Mouse (Mus musculus): ENCODE results near the gene Cul7.

The Cul7 gene

DNA sequence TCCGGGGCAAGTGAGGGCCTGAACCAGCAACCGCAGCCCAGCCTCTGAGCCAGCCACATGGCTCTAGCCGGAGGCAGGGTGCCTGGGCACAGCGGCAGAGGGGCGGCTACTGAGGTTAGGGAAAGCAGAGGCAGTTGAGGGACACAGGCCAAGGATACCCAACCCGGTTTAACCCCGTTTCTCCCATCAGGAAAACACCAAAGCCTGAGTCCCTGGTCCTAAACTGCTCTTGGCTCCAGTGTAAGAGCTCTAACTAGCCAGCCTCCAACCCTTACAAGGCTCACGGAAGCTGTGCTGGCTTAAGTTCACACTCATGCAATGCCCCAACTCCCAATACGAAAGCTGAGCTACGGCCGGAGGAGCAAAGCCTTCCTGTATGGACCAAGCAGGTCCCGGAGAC is 25.5 kb upstream of the Cul7 start:
- in situ Hi-C loops (cut with MboI; ENCODE audit: low pct_unique_long_range_greater_than_20kb in 1 of 2, low sequenced_read_pairs in 2 of 2, unreplicated experiment in 1 of 2): no loop called here

- in situ Hi-C loops (cut with MboI; ENCODE audit: low pct_unique_long_range_greater_than_20kb in 1 of 2, low sequenced_read_pairs in 2 of 2, unreplicated experiment in 1 of 2): no loop called here
These were observed 22.7 kb upstream of the Cul7 start for GRCm38 (mm10) chr17:46627409-46627808.

GRCm38 (mm10) chr17:46628471-46628790 is 21.7 kb upstream of the Cul7 start:
- in situ Hi-C loops (cut with MboI; ENCODE audit: low pct_unique_long_range_greater_than_20kb in 1 of 2, low sequenced_read_pairs in 2 of 2, unreplicated experiment in 1 of 2): no loop called here

GRCm38 (mm10) chr17:46628791-46629684 is 21.1 kb upstream of the Cul7 start, which contains the start of gene Ptk7:
TSS of gene Ptk7 (minus strand) at chr17:46629504.
- in situ Hi-C loops (cut with MboI; ENCODE audit: low pct_unique_long_range_greater_than_20kb in 1 of 2, low sequenced_read_pairs in 2 of 2, unreplicated experiment in 1 of 2): no loop called here

- in situ Hi-C loops (cut with MboI; ENCODE audit: low pct_unique_long_range_greater_than_20kb in 1 of 2, low sequenced_read_pairs in 2 of 2, unreplicated experiment in 1 of 2): no loop called here
These were observed 20.3 kb upstream of the Cul7 start for GRCm38 (mm10) chr17:46629685-46630441.

DNA sequence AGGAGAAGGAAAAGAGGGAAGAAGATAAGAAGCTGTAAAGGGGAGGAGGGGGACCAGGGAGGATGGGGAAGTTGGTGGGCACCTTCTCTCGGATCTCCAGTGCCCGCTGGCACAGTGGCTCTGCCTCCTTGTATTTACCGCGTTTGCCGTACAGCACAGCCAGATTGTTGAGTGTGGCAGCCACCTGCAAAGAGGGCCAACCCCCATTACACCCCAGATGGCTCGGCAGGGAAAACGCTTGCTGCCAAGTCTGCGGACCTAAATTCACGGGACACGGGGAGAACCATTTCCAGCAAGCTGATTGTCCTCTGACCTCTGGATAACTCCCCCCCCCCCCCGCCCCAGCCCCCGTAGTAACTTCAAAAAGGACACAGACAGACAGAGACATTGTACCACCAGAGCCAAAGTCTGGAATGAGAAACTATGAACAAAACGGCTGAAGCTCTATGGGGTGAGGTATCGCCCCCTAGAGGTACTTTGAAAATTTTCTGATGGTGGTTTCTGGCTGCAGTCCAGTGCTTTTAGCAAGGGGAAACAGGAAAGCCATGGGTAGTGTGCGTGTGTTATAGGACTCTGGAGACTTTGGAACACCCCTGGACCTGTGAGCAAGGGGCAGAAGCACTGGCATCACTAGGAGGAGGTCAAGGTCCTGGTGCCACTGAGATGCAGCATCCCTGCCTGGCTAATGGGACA is 13.2 kb upstream of the Cul7 start:
- in situ Hi-C loops (cut with MboI; ENCODE audit: low pct_unique_long_range_greater_than_20kb in 1 of 2, low sequenced_read_pairs in 2 of 2, unreplicated experiment in 1 of 2): no loop called here

GRCm38 (mm10) chr17:46639929-46640328 is 10.2 kb upstream of the Cul7 start:
- in situ Hi-C loops (cut with MboI; ENCODE audit: low pct_unique_long_range_greater_than_20kb in 1 of 2, low sequenced_read_pairs in 2 of 2, unreplicated experiment in 1 of 2): no loop called here

DNA sequence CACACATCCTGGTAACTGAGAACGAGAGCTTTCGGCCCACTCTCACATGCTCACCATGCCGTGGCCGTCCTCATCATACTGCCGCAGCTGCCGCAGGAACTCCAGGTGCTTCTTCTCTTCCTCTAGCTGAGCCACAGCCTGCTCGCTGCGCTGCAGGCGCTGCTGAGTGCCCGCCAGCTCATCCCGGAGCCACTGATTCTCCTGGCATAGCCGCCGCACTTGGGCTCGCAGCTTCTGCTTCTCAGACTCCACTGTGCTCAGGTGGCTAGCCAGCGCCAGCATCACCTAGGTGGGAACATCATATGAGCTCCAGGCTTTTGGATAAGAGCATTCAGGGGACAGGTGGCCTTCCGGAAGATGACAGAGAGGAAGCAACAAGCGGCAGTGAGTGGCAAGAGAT is 8.1 kb upstream of the Cul7 start:
- in situ Hi-C loops (cut with MboI; ENCODE audit: low pct_unique_long_range_greater_than_20kb in 1 of 2, low sequenced_read_pairs in 2 of 2, unreplicated experiment in 1 of 2): no loop called here

DNA sequence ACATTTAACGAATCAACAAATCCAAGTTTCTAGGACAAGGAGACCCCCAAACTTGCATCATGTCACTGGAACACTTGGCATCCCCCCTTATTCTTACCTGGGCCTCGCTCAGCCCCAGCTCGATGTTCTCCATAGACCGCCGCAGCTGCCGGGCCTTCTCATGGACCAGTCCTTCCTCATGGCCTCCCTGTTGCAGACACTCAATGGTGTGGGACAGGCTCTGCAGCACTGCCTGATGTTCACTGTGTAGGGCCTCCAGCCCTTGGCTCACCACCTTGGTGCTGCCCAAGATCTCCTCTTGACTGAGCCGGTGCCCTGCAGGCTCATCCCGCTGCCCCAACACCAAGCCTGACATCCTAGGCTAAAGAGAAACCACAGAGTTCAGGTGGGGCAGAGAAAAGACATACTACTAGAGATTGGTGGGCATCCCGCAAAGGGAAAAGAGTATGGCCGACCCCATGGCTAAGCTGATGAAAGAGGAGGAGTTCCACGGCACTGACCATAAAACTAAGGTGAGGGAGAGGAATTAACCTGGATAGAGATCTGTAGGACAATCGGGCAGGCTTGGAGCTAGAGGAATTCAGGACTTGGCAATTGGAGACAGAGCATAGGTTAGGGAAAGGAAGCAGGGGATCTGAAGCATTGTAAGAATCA is 5.9 kb upstream of the Cul7 start:
- in situ Hi-C loops (cut with MboI; ENCODE audit: low pct_unique_long_range_greater_than_20kb in 1 of 2, low sequenced_read_pairs in 2 of 2, unreplicated experiment in 1 of 2): no loop called here

GRCm38 (mm10) chr17:46644916-46645475 is 5.1 kb upstream of the Cul7 start:
- in situ Hi-C loops (cut with MboI; ENCODE audit: low pct_unique_long_range_greater_than_20kb in 1 of 2, low sequenced_read_pairs in 2 of 2, unreplicated experiment in 1 of 2): no loop called here

DNA sequence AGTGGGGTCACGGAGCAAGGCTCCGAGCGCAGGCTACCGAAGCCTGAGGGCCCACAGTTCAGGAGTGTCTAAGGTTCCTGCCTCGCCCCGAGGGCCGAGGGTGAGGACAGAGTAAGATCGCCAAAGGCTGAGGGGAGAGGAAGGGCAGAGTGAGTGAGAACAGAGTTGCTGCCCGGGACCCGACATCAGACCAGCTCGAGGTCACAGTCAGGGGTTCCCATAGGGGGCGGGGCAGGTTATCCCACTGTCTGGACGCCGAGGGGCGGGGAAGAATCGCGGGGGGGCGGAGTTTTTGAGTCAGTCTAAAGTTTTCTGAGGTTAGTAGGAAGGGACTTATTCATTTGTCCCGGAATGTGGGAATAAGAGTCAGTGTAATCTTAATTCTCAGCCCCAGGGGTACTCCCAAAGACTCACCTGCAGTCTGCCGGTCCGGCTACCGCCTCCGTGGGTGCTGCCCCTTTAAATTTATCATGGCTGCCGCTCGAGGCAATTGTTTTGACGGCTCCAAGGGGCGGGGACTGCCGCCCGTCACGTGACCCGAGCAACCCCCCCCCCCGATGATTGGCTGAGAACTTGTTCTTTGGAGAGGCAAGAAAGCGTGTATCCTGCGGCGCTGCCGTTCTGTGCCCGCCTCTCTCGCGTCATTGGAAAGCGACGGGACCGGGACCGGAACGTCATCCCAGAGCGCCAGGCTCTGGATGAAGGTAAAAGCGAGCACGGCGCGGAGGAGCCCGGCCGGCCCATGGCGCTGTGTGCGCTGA is 4.4 kb upstream of the Cul7 start, which contains the start of the genes Klc4 and Mrpl2:
TSS of gene Klc4 (minus strand) at position 462 of the 761 bp plus-strand sequence.
TSS of gene Mrpl2 (plus strand) at position 669 of the 761 bp plus-strand sequence.
- in situ Hi-C loops (cut with MboI; ENCODE audit: low pct_unique_long_range_greater_than_20kb in 1 of 2, low sequenced_read_pairs in 2 of 2, unreplicated experiment in 1 of 2): no loop called here

DNA sequence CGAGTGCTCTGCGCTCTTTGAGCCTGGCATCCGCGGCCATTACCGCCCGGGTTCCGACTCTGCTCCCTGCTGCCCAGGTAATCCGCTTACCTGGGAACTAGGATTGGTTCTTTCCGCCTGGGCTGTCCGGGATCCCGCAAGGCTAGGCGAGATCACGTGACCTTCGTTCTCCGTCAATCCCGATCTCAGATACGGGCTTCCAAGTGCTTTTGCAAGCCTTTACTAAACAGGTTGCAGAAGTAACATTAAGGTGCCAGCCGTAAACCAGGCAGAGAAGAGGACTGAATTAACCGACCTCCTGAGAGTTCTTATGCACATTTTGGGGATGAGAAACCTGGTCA is 3.8 kb upstream of the Cul7 start:
- in situ Hi-C loops (cut with MboI; ENCODE audit: low pct_unique_long_range_greater_than_20kb in 1 of 2, low sequenced_read_pairs in 2 of 2, unreplicated experiment in 1 of 2): no loop called here

DNA sequence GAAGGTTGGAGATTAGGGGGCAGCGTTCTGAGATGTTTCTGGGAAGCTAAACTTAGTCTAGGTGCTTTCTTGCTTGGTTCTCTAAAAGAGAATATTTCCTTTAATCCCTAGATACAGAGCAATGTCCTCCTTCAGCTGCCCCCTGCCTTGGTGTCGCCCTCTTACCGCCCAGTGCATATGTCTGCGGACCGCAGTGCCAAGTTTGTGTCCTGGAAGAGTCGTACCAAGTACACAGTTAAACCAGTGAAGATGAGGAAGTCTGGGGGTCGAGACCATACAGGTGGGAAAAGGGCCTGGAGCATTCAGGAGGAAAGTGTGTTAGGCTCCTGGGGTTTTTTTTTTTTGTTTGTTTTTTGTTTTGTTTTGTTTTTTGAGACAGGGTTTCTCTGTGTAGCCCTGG is 2.9 kb upstream of the Cul7 start:
- in situ Hi-C loops (cut with MboI; ENCODE audit: low pct_unique_long_range_greater_than_20kb in 1 of 2, low sequenced_read_pairs in 2 of 2, unreplicated experiment in 1 of 2): no loop called here

DNA sequence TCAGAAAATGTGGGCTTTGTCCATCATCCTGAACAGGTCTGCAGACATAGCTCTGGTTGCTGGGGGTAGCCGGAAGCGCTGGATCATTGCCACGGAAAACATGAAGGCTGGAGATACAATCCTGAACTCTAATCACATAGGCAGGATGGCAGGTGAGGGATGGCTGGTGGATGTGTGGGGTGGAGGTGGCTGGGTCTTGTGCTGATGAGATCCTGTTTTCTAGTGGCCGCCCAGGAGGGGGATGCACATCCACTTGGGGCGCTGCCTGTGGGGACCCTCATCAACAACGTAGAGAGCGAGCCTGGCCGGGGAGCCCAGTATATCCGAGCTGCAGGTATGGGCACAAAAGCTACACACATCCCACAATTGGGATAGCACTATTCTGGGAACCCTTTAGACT is 1.7 kb upstream of the Cul7 start:
- in situ Hi-C loops (cut with MboI; ENCODE audit: low pct_unique_long_range_greater_than_20kb in 1 of 2, low sequenced_read_pairs in 2 of 2, unreplicated experiment in 1 of 2): no loop called here

DNA sequence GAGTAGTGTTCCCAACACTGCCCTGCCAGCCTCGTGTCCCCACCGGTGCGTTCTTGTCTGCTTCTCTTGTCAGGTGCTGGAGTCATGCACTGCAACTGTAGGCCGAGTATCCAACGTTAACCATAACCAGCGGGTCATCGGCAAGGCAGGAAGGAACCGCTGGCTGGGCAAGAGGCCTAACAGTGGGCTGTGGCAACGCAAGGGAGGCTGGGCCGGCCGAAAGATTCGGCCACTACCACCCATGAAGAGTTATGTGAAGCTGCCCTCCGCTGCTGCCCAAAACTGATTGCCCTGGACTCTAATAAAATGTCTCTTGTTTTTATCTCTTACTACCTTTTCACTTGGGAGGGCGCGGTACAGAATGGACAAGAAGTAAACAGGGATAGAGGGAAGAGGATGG is 326 bp upstream of the Cul7 start:
- in situ Hi-C loops (cut with MboI; ENCODE audit: low pct_unique_long_range_greater_than_20kb in 1 of 2, low sequenced_read_pairs in 2 of 2, unreplicated experiment in 1 of 2): loop anchor here in 1 of 2 experiments (5.0 kb wide), 1 partner anchor 62 kb away; the partner anchor contains the start of gene Pex6

- in situ Hi-C loops (cut with MboI; ENCODE audit: low pct_unique_long_range_greater_than_20kb in 1 of 2, low sequenced_read_pairs in 2 of 2, unreplicated experiment in 1 of 2): loop anchor here in 1 of 2 experiments (5.0 kb wide), 1 partner anchor 61 kb away; the partner anchor contains the start of gene Pex6
These were observed 1.2 kb downstream of the Cul7 start for GRCm38 (mm10) chr17:46651292-46651691.

GRCm38 (mm10) chr17:46651755-46652547 is 1.8 kb downstream of the Cul7 start:
- in situ Hi-C loops (cut with MboI; ENCODE audit: low pct_unique_long_range_greater_than_20kb in 1 of 2, low sequenced_read_pairs in 2 of 2, unreplicated experiment in 1 of 2): loop anchor here in 1 of 2 experiments (5.0 kb wide), 1 partner anchor 60 kb away; the partner anchor contains the start of gene Pex6
